Mouse (Mus musculus) cerebellum, adult 2 months (tissue): ENCODE measurements at regions not wholly inside any gene's neighbourhood (a gene's known extent, or its start where the extent isn't known, plus 50 kb on each side); places are given as distances from the start of the nearest gene placed in this dataset.

Source experiments
- CTCF ChIP-seq: fragments of 200-500 bp; IDR thresholded peaks from 2 replicates; pipeline ENCODE4 v1.5.1; 2011; ENCODE audit warnings: low read depth, mild to moderate bottlenecking, control low read depth, low read length, moderate library complexity, borderline replicate concordance; ENCODE audit not compliant: insufficient read depth
- POLR2A ChIP-seq: fragments of 200-500 bp; IDR thresholded peaks from 2 replicates; pipeline ENCODE4 v1.6.1; 2011; ENCODE audit warnings: low read length, control low read depth, borderline replicate concordance; ENCODE audit not compliant: insufficient read depth

DNA sequence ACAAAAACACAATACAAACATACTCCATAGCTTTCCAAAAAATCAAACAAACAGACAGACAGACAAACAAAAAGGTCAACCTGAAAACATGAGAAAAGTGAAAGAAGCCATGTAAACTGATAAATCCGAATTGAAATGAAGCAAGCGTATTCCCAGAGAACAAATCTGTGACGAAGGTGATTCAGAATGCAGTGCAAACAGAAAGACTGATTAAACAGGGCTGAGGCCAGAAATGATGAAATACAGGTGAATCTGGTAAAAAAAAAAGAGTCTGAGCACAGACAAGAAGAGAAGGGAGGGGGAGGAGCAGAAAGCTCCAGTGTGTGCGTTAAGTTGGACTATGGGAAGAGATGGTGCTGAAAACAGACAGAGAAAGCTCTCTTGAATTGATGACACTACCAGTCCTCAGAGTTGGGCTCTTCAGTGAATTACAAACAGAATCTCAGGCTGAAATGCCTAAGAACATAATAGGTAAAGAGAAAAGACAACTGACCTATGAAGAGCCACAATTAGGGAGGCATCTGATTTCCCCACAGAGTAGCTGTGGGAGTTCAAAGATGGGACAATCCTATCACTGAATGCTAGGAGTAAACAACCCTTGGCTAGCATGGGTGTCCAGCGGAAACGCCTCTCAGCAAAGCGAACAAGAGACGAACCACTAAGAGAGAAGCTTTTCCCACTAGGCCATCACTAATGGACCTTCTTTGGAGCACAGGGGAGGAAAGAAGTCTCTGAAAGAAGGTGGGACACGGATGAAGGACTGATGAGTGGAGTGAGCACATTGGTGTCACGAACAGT, 140.3 kb upstream of the Runx1 start:
- TF ChIP-seq CTCF (no peak), POLR2A (no peak)
